Mouse (Mus musculus) kidney, embryonic 14.5 days (tissue): Measurements from ENCODE around the gene Tm9sf3. TPM values are rescaled to one million over a fixed set of nuclear protein-coding genes. Genes with fewer than 3 reads are reported as not detected.

Source experiments
- ATAC-seq: fragments of 200-750 bp; cut with Nextera tagmentation; 2 replicates; pipeline ENCODE4 v1.8.0; 2017; ENCODE audit warnings: moderate number of reproducible peaks, mild to moderate bottlenecking, moderate TSS enrichment, moderate library complexity; ENCODE audit not compliant: low FRiP score, low TSS enrichment
- H3K27ac ChIP-seq: fragments of 300-500 bp; sonication (generic); 2 replicates; pipeline ENCODE4 v1.5.1; 2014; ENCODE audit warnings: low read depth, mild to moderate bottlenecking, low read length, moderate library complexity, mixed read lengths
- H3K27me3 ChIP-seq: fragments of 300-500 bp; sonication (generic); 2 replicates; pipeline ENCODE4 v1.6.1; 2014; ENCODE audit warnings: mild to moderate bottlenecking, low read length; ENCODE audit not compliant: control insufficient read depth, insufficient read depth
- H3K36me3 ChIP-seq: fragments of 300-500 bp; sonication (generic); 2 replicates; pipeline ENCODE4 v1.6.1; 2014; ENCODE audit warnings: low read length, mixed read lengths; ENCODE audit not compliant: control insufficient read depth, insufficient read depth
- H3K4me1 ChIP-seq: fragments of 300-500 bp; sonication (generic); 2 replicates; pipeline ENCODE4 v1.6.1; 2014; ENCODE audit warnings: low read length, mixed read lengths; ENCODE audit not compliant: control insufficient read depth, insufficient read depth
- H3K4me2 ChIP-seq: fragments of 300-500 bp; sonication (generic); replicated peaks from 2 replicates; pipeline ENCODE4 v1.6.1; 2014; ENCODE audit warnings: low read depth, mild to moderate bottlenecking, low read length
- H3K4me3 ChIP-seq: fragments of 300-500 bp; sonication (generic); 2 replicates; pipeline ENCODE4 v1.5.1; 2014; ENCODE audit warnings: mild to moderate bottlenecking, low read length
- H3K9ac ChIP-seq: fragments of 300-500 bp; sonication (generic); 2 replicates; pipeline ENCODE4 v1.6.1; 2014; ENCODE audit warnings: low read depth, mild to moderate bottlenecking, low read length, moderate library complexity
- H3K9me3 ChIP-seq: fragments of 300-500 bp; sonication (generic); 2 replicates; pipeline ENCODE4 v1.6.1; 2016; ENCODE audit warnings: low read length; ENCODE audit not compliant: control insufficient read depth
- WGBS: fragments of 180-500 bp; shearing (Covaris S2); extraction: QIAGEN DNeasy Blood & Tissue Kit; methylation state at CpG from one replicate; pipeline ENCODE4 v1.1.7; 2014; 5-methylcytosine and 5-hydroxymethylcytosine counted together
- polyA plus RNA-seq: library from polyadenylated mRNA; unstranded; fragments of >200 nt; fragmentation: Nextera tagmentation; extraction: Ambion mirVana; gene quantifications from 2 replicates; pipeline ENCODE4 v1.2.1, GENCODE M21; 2014

Gene Tm9sf3
- polyA plus RNA-seq, 1 experiment from 2014 or later = 149 TPM

- no peak overlapping the region for H3K9ac ChIP-seq
- H3K4me2 ChIP-seq = no peak overlapping the region
- no peaks in the 10 kb centered on the region for H3K9me3 ChIP-seq
- H3K36me3 ChIP-seq = peaks cover 10% of the 10 kb centered on the region; the same call in 1 of the 2 replicates
- no peaks in the 10 kb centered on the region for H3K27me3 ChIP-seq
- H3K4me3 ChIP-seq = no peak overlapping the region
- 83% methylated on average over 5 of the region's 5 CpGs for WGBS
- no peaks in the 10 kb centered on the region for H3K4me1 ChIP-seq
- ATAC-seq = no peak
- no peak overlapping the region for H3K27ac ChIP-seq
These were observed 9.2 kb downstream of the Tm9sf3 start for GRCm38 (mm10) chr19:41254584-41254983.

GRCm38 (mm10) chr19:41248968-41249367 is 14.8 kb downstream of the Tm9sf3 start:
- Histone ChIP-seq H3K27ac (no peak overlapping the region), H3K9ac (no peak overlapping the region), H3K4me3 (no peak overlapping the region), H3K36me3 (peaks cover 24% of the 10 kb centered on the region), H3K27me3 (no peaks in the 10 kb centered on the region), H3K4me2 (no peak overlapping the region), H3K4me1 (no peaks in the 10 kb centered on the region), H3K9me3 (no peaks in the 10 kb centered on the region)
- no peak for ATAC-seq
- WGBS = 56% methylated on average over 4 of the region's 4 CpGs

DNA sequence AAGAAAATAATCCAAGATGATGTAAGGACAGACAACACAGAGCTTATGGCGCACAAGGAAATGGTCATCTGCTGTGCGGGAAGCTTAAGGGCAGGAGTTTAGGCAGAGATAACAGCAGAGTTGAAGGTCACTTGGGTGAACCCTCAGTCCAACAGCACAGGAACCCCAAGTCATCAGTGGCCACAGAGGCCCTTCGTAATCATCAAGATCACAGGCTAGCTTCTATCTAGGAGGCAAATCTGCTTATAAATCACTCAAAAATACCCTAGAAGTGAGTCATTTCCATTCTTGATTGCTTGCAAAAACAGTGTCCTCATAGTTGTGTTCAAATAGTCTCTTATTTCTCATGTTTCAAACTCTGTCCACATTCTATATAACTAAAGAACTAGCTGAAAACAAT is 15.5 kb downstream of the Tm9sf3 start:
- Histone ChIP-seq H3K4me1 (no peaks in the 10 kb centered on the region), H3K4me2 (no peak overlapping the region), H3K27ac (no peak overlapping the region), H3K4me3 (no peak overlapping the region), H3K9me3 (no peaks in the 10 kb centered on the region), H3K9ac (no peak overlapping the region), H3K36me3 (peaks cover 28% of the 10 kb centered on the region), H3K27me3 (no peaks in the 10 kb centered on the region)
- WGBS = 87% methylated on average over 3 of the region's 3 CpGs
- no peak for ATAC-seq

DNA sequence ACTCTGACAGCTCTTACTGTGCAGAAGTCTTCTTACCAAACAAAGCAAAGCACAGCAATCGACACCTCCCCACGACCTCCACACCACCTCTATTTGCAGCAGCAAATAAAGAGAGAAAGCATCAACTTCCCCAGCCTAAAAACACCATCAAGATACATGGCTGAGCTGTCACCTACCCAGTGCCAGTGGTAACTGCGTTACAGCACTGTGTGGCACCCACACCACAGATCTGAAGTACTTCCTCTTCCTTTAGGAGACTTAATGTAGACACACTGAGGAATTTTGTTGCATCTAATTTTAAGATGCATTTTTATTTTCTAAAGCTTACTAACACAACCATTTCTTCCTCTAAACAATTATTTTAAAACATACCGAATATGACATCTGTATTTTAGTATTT is 17.5 kb downstream of the Tm9sf3 start:
- no peak overlapping the region for H3K4me3 ChIP-seq

GRCm38 (mm10) chr19:41244581-41244980 is 19.2 kb downstream of the Tm9sf3 start:
- Histone ChIP-seq H3K4me1 (no peaks in the 10 kb centered on the region), H3K9ac (no peak overlapping the region), H3K36me3 (peaks cover 59% of the 10 kb centered on the region), H3K27me3 (no peaks in the 10 kb centered on the region), H3K27ac (no peak overlapping the region), H3K9me3 (no peaks in the 10 kb centered on the region), H3K4me3 (no peak overlapping the region), H3K4me2 (no peak overlapping the region)
- 65% methylated on average over 6 of the region's 6 CpGs for WGBS
- ATAC-seq = no peak

More for the DNA sequence above, 17.5 kb downstream of the Tm9sf3 start:
- ATAC-seq = no peak
- H3K9ac ChIP-seq = no peak overlapping the region
- H3K36me3 ChIP-seq = peaks cover 47% of the 10 kb centered on the region
- H3K4me1 ChIP-seq = no peaks in the 10 kb centered on the region
- no peak overlapping the region for H3K4me2 ChIP-seq
- WGBS = 87% methylated on average over 4 of the region's 4 CpGs
- no peaks in the 10 kb centered on the region for H3K9me3 ChIP-seq
- H3K27ac ChIP-seq = no peak overlapping the region
- H3K27me3 ChIP-seq = no peaks in the 10 kb centered on the region

DNA sequence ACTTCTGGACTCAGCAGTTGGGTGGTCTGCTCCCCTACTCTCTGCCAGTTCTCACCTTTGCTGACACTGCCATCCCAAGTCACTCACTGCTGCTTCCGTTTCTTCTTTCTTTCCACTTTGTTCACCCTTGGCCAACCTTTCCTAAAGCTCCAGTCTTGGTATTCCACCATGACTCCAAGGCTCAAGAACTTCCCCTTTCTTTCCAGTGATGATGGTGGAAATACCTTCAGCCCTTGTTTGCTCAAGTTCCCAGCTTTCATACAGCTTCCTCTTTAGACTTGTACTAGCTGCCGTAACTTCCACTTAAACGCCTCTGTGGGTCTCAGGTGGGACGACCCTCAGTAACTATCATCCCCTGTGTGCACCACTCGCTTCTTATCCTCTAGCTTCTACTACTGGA is 21.8 kb downstream of the Tm9sf3 start:
- Histone ChIP-seq H3K4me2 (no peak overlapping the region), H3K27ac (no peak overlapping the region), H3K9ac (no peak overlapping the region), H3K4me1 (no peaks in the 10 kb centered on the region), H3K4me3 (no peak overlapping the region), H3K27me3 (no peaks in the 10 kb centered on the region), H3K36me3 (peaks cover 78% of the 10 kb centered on the region), H3K9me3 (no peaks in the 10 kb centered on the region)
- no peak for ATAC-seq
- WGBS = 94% methylated on average over 5 of the region's 5 CpGs

DNA sequence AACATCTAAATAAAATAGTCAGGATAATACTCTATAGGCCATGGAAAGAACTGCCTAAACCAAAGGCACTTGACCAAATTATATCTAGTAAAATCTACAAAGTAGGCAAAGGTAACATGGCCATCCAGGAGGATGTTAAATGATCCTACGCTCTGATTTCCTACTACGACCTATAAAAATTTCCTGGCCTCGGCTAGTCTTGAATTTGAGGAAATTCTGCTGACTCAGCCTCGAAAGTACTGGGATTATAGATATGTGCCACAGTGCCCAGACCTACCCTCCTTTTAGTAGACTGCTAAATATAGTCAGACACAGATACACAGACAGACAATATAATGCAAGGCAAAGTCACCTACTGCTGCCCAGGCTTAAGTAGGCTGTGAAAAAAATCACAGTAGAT is 30.1 kb downstream of the Tm9sf3 start:
- Histone ChIP-seq H3K27ac (no peak overlapping the region), H3K36me3 (peaks cover 78% of the 10 kb centered on the region), H3K9me3 (no peaks in the 10 kb centered on the region), H3K4me2 (no peak overlapping the region), H3K27me3 (no peaks in the 10 kb centered on the region), H3K9ac (no peak overlapping the region), H3K4me3 (no peak overlapping the region), H3K4me1 (no peaks in the 10 kb centered on the region)
- 94% methylated on average over 4 of the region's 4 CpGs for WGBS
- ATAC-seq = no peak

DNA sequence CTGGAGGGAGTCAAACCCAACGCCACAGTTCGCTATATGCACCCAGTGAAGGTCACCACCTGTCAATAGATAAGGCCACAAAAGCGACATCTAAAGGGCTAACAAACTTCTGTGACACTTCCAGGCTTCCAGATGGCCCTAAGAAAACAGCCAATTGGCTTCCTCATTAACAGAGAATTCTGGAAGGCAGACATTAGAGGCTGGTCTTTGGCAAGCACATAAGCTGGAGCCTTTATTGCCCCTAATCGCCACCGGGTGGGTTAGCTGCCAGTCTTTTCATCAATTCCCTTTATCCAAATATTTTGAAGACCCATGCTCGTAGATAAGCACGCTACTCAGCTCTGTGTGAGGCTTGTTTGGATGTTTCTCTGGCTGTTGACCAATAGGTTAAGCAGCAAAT is 55.5 kb downstream of the Tm9sf3 start:
- Histone ChIP-seq H3K4me2 (no peak overlapping the region), H3K4me1 (peaks cover 18% of the 10 kb centered on the region), H3K27me3 (peaks cover 28% of the 10 kb centered on the region), H3K9ac (no peak overlapping the region), H3K9me3 (no peaks in the 10 kb centered on the region), H3K27ac (no peak overlapping the region), H3K36me3 (peaks cover 7% of the 10 kb centered on the region; the same call in 1 of the 2 replicates), H3K4me3 (no peak overlapping the region)
- ATAC-seq = no peak
- 6% methylated on average over 7 of the region's 7 CpGs for WGBS

- Histone ChIP-seq H3K4me3 (peak within 1 kb of the TSS; percentile 41), H3K4me1 (peaks cover 18% of the 10 kb centered on the region), H3K4me2 (peak within 1 kb of the TSS; percentile 91), H3K9me3 (no peaks in the 10 kb centered on the region), H3K27ac (no peak within 1 kb of the TSS), H3K9ac (peak within 1 kb of the TSS; percentile 45; the same call in 1 of the 2 replicates), H3K36me3 (0 out of 2 replicates have a peak, but pooled peaks cover 3% of the 10 kb centered on the region), H3K27me3 (peaks cover 28% of the 10 kb centered on the region)
- WGBS = 2% methylated on average over 32 of the region's 32 CpGs
- peak; percentile 94 for ATAC-seq
These were observed 56.9 kb downstream of the Tm9sf3 start, which contains the start of gene Tll2 for GRCm38 (mm10) chr19:41206811-41207344. Gene Tll2, minus strand, starts transcription at chr19:41206835.
